Mouse (Mus musculus) forebrain, embryonic 16.5 days (tissue): ENCODE measurements around the gene Ap1ar. TPM values are rescaled to one million over a fixed set of nuclear protein-coding genes. Genes with fewer than 3 reads are reported as not detected.

ENCODE experiments used
- ATAC-seq: fragments of 200-750 bp; cut with Nextera tagmentation; 2 replicates; pipeline ENCODE4 v1.8.0; 2017; ENCODE audit warnings: mild to moderate bottlenecking, moderate library complexity
- H3K27ac ChIP-seq: fragments of 300-500 bp; sonication (generic); 2 replicates; pipeline ENCODE4 v1.5.1; 2014; ENCODE audit warnings: low read length, control low read depth
- H3K27me3 ChIP-seq: fragments of 300-500 bp; sonication (generic); replicated peaks from 2 replicates; pipeline ENCODE4 v1.6.1; 2014; ENCODE audit warnings: low read length; ENCODE audit not compliant: control insufficient read depth, insufficient read depth
- H3K36me3 ChIP-seq: fragments of 300-500 bp; sonication (generic); 2 replicates; pipeline ENCODE4 v1.6.1; 2014; ENCODE audit not compliant: control insufficient read depth, insufficient read depth
- H3K4me1 ChIP-seq: fragments of 300-500 bp; sonication (generic); replicated peaks from 2 replicates; pipeline ENCODE4 v1.6.1; 2014; ENCODE audit warnings: low read length; ENCODE audit not compliant: control insufficient read depth, insufficient read depth
- H3K4me2 ChIP-seq: fragments of 300-500 bp; sonication (generic); 2 replicates; pipeline ENCODE4 v1.6.1; 2014; ENCODE audit warnings: mild to moderate bottlenecking, low read length, control low read depth
- H3K4me3 ChIP-seq: fragments of 300-500 bp; sonication (generic); replicated peaks from 2 replicates; pipeline ENCODE4 v1.5.1; 2014; ENCODE audit warnings: mild to moderate bottlenecking, low read length, control low read depth
- H3K9ac ChIP-seq: fragments of 300-500 bp; sonication (generic); replicated peaks from 2 replicates; pipeline ENCODE4 v1.6.1; 2014; ENCODE audit warnings: low read depth, low read length, control low read depth
- H3K9me3 ChIP-seq: fragments of 300-500 bp; sonication (generic); 2 replicates; pipeline ENCODE4 v1.6.1; 2016; ENCODE audit warnings: low read length; ENCODE audit not compliant: control insufficient read depth
- WGBS: fragments of 180-500 bp; shearing (Covaris S2); extraction: QIAGEN DNeasy Blood & Tissue Kit; methylation state at CpG from one replicate; pipeline ENCODE4 v1.1.7; 2014; 5-methylcytosine and 5-hydroxymethylcytosine counted together
- polyA plus RNA-seq: library from polyadenylated mRNA; unstranded; fragments of >200 nt; fragmentation: Nextera tagmentation; extraction: Ambion mirVana; gene quantifications from 2 replicates; pipeline ENCODE4 v1.2.1, GENCODE M21; 2015

The Ap1ar gene
- polyA plus RNA-seq, 1 experiment from 2014 or later = 83.0 TPM

- no peaks in the 10 kb centered on the region for H3K9me3 ChIP-seq
- H3K9ac ChIP-seq = no peak overlapping the region
- no peak overlapping the region for H3K4me2 ChIP-seq
- no peak overlapping the region for H3K4me3 ChIP-seq
- WGBS = 52% methylated on average over 7 of the region's 7 CpGs
- no peaks in the 10 kb centered on the region for H3K27me3 ChIP-seq
- no peaks in the 10 kb centered on the region for H3K36me3 ChIP-seq
- no peak for ATAC-seq
- H3K27ac ChIP-seq = no peak overlapping the region
- H3K4me1 ChIP-seq = peaks cover 11% of the 10 kb centered on the region
Observed at GRCm38 (mm10) chr3:127827123-127827522, 10.2 kb downstream of the Ap1ar start.

- peaks cover 11% of the 10 kb centered on the region for H3K4me1 ChIP-seq
- 71% methylated on average over 7 of the region's 7 CpGs for whole genome bisulfite sequencing
- H3K4me2 ChIP-seq = no peak overlapping the region
- H3K9me3 ChIP-seq = no peaks in the 10 kb centered on the region
- no peak for ATAC-seq
- no peak overlapping the region for H3K27ac ChIP-seq
- no peaks in the 10 kb centered on the region for H3K36me3 ChIP-seq
- H3K4me3 ChIP-seq = no peak overlapping the region
- H3K27me3 ChIP-seq = no peaks in the 10 kb centered on the region
- no peak overlapping the region for H3K9ac ChIP-seq
Observed at GRCm38 (mm10) chr3:127826503-127826902, 10.8 kb downstream of the Ap1ar start.

GRCm38 (mm10) chr3:127823886-127824863 is 13.1 kb downstream of the Ap1ar start:
- no peak overlapping the region for H3K27ac ChIP-seq
- ATAC-seq = no peak
- H3K9me3 ChIP-seq = no peaks in the 10 kb centered on the region
- H3K36me3 ChIP-seq = peaks cover 4% of the 10 kb centered on the region; the same call in 1 of the 2 replicates
- 72% methylated on average over 17 of the region's 17 CpGs for WGBS
- peaks cover 11% of the 10 kb centered on the region for H3K4me1 ChIP-seq
- no peaks in the 10 kb centered on the region for H3K27me3 ChIP-seq
- no peak overlapping the region for H3K9ac ChIP-seq
- no peak overlapping the region for H3K4me3 ChIP-seq
- H3K4me2 ChIP-seq = no peak overlapping the region

- Histone ChIP-seq H3K36me3 (peaks cover 4% of the 10 kb centered on the region; the same call in 1 of the 2 replicates), H3K4me2 (no peak overlapping the region), H3K27ac (no peak overlapping the region), H3K4me3 (no peak overlapping the region), H3K4me1 (peaks cover 5% of the 10 kb centered on the region; the same call in 1 of the 2 replicates), H3K27me3 (no peaks in the 10 kb centered on the region), H3K9ac (no peak overlapping the region), H3K9me3 (no peaks in the 10 kb centered on the region)
- WGBS = 86% methylated on average over 5 of the region's 5 CpGs
- no peak for ATAC-seq
Observed at GRCm38 (mm10) chr3:127821209-127821608, 16.1 kb downstream of the Ap1ar start.

- Histone ChIP-seq H3K36me3 (peaks cover 4% of the 10 kb centered on the region; the same call in 1 of the 2 replicates), H3K9me3 (no peaks in the 10 kb centered on the region), H3K4me1 (peaks cover 5% of the 10 kb centered on the region; the same call in 1 of the 2 replicates), H3K9ac (no peak overlapping the region), H3K27ac (no peak overlapping the region), H3K27me3 (no peaks in the 10 kb centered on the region), H3K4me2 (no peak overlapping the region), H3K4me3 (no peak overlapping the region)
- ATAC-seq = no peak
- 96% methylated on average over 1 of the region's 1 CpGs for WGBS
Observed at GRCm38 (mm10) chr3:127820400-127820799, 16.9 kb downstream of the Ap1ar start.

- ATAC-seq = no peak
Observed at GRCm38 (mm10) chr3:127818694-127819663, 18.3 kb downstream of the Ap1ar start.

GRCm38 (mm10) chr3:127817120-127817683 is 20.1 kb downstream of the Ap1ar start:
- Histone ChIP-seq H3K27ac (no peak overlapping the region), H3K4me3 (no peak overlapping the region), H3K4me1 (no peaks in the 10 kb centered on the region), H3K27me3 (no peaks in the 10 kb centered on the region), H3K9me3 (no peaks in the 10 kb centered on the region), H3K4me2 (no peak overlapping the region), H3K9ac (no peak overlapping the region), H3K36me3 (peaks cover 7% of the 10 kb centered on the region; the same call in 1 of the 2 replicates)
- WGBS = 81% methylated on average over 7 of the region's 7 CpGs
- ATAC-seq = no peak

More at GRCm38 (mm10) chr3:127818694-127819663, 18.3 kb downstream of the Ap1ar start:
- Histone ChIP-seq H3K9ac (no peak overlapping the region), H3K4me3 (no peak overlapping the region), H3K9me3 (no peaks in the 10 kb centered on the region), H3K36me3 (peaks cover 4% of the 10 kb centered on the region; the same call in 1 of the 2 replicates), H3K27ac (no peak overlapping the region), H3K4me1 (0 out of 2 replicates have a peak, but pooled peaks cover under 1% of the 10 kb centered on the region), H3K27me3 (no peaks in the 10 kb centered on the region), H3K4me2 (no peak overlapping the region)
- WGBS = 87% methylated on average over 11 of the region's 11 CpGs

- peaks cover 15% of the 10 kb centered on the region for H3K36me3 ChIP-seq
- no peak overlapping the region for H3K27ac ChIP-seq
- WGBS = 93% methylated on average over 7 of the region's 7 CpGs
- H3K4me3 ChIP-seq = no peak overlapping the region
- H3K27me3 ChIP-seq = no peaks in the 10 kb centered on the region
- H3K4me2 ChIP-seq = no peak overlapping the region
- H3K9me3 ChIP-seq = no peaks in the 10 kb centered on the region
- H3K4me1 ChIP-seq = no peaks in the 10 kb centered on the region
- ATAC-seq = no peak
- H3K9ac ChIP-seq = no peak overlapping the region
Observed at GRCm38 (mm10) chr3:127809103-127809502, 28.2 kb downstream of the Ap1ar start.
